Mouse (Mus musculus) lung, adult 18-20 months (tissue): ENCODE measurements at regions not wholly inside any gene's neighbourhood (a gene's known extent, or its start where the extent isn't known, plus 50 kb on each side); places are given as distances from the start of the nearest gene placed in this dataset.

Experiments used
- DNase-seq, 2 experiments: peaks; one replicate each; pipeline ENCODE4 v3.0.0; 2022; ENCODE audit warnings: mixed read lengths in 2 of 2

DNA sequence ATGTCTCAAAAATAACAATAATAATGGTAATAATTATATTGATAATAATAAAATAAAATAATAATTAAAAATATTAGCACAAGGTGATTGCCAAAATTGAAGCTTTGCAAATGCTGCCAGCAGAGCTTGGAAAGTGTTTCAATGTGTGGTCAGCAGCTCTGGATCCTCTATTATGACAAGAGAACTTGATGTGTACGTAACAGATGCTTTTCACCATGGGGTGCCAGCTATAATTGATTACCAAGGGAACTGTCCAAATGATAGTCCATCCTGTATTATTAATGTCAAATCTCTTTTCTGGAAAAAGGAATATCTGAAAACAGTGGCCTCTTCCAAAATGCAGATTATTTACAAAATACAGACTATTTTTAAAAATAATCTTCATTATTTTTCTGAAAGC is 419.2 kb downstream of the Plk2 start:
- no peak for DNase-seq

- no peak for DNase-seq
Observed at GRCm38 (mm10) chr13:110819301-110819862, 424.5 kb downstream of the Plk2 start.

DNA sequence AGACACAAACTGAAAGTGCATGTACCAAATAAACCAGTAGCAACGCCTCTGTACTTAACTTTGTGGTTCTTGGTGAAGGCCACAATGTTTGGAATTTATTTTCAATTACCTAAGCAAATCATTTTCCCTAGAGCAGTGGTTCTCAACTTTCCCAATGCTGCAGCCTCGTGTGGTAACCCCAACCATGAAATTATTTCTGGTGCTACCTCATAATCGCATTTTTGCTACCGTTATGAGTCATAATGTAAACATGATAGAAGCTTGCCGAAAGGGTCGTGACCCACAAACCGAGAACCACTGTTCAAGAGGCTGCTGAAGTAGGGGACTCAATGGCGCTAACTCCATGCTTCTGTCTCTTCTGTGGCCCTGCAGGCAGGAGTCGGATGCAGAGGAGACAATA is 429.9 kb upstream of the Actbl2 start:
- DNase-seq: peak in 1 of 2 experiments; percentile 7

DNA sequence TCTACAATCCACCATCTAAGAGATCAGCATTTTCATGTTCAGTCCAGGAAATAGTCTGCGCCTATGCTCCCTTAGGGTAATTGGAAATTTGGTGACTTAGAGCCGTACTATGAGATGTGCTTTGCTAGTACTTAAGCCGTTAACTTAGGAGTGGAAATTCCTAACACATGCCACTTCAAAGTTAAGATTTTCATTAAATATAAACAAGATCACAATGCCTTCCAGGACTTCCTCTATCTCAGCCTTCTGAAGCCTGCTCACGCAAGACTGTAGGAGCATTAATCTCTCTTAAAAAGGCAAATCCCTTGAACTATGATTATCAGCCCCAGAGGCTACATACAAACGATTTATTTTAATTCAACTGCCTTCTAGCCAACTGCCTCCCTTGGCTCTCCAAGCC is 422.4 kb upstream of the Actbl2 start:
- no peak for DNase-seq

DNA sequence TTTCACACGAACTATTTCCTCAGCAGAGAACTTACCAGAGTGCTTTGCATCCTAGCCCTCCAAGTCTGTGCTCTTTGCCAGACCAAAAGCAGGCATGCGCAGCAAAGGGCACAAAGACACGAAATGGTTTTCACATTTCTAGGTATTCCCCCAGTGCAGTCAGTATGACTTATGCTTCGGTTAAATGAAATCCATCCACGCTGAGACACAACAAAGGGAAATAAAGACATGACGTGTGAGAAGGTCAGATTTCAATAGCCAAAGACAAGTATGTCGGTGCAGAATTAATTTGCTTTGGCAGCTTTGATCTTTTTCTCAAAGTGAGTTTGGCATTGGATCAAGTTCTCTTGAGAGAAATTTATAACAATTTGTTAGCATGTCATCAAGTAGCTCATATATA is 417.9 kb upstream of the Actbl2 start:
- no peak for DNase-seq

DNA sequence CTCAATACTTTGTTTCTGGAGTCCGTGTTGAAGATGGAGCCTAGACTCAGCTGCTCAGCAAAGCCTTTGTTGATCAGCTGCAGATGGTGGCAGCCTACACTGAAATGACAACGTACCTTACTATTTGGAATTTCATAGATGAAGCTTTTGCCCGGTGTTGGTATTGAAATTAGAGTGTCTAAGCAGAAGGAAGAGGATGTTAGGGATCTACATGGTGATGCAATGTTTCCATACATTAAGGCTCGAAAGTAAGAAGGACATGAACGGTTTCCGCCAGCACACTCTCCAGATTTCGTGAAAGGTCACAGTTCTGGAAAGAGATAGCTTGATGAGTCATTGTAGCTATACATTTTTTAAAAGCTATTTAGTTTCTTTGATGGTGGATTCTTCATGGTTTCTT is 412.9 kb upstream of the Actbl2 start:
- DNase-seq: no peak

- peak; percentile 40 to 51 for DNase-seq
Observed at GRCm38 (mm10) chr13:110845695-110846094, 409.1 kb upstream of the Actbl2 start.

- no peak for DNase-seq
Observed at GRCm38 (mm10) chr13:110852996-110853727, 401.7 kb upstream of the Actbl2 start.

DNA sequence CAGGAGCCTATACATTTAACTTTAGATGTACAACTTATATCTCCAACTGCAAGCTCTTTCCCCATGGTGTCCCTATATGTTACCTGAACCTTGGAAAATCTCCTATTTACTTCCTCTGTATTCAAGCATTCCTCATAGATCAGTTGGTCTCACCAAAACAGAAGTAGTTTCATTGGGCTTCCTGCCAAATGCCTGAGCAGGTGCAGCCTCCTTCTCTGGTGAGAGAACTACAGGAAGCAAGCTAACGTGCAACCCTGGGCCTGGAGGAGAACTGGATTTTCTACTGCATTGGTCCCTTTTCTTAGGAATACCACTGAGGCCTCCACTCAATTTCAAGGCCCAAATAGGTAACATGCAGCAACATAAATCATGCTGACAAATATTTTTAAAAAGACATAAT is 400.6 kb upstream of the Actbl2 start:
- DNase-seq: peak in 1 of 2 experiments; percentile 30

DNA sequence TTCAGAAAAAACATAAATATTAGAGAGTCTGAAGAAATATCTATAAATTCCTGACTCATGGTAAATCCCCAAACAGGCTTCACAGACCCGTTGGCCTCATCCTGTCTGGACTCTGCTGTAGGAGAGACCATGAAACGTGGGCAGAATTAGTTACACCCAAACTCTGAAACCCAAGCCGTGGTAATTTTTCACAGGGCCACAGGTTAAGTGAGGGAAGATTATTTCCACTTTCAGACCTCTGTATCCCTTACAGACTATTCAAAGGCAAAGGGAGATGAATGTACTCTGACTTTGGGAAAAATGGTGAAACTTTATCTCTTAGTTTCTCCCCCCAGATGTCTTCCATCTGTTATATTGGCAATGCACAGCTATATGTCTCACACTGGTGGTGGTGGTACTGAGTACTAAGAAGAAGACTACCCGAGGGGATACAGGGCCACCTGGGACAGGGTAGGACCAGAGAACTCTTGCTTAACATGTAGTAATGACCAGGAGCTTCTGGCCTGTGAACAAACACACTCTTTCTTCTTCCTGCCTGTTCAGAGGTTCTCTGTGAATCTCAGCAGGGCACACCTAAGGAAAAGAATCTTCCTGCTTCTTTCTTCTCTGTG is 388.8 kb upstream of the Actbl2 start:
- DNase-seq: no peak

- peak in 1 of 2 experiments; percentile 9 for DNase-seq
Observed at GRCm38 (mm10) chr13:110866713-110867112, 388.1 kb upstream of the Actbl2 start.

- DNase-seq: no peak
Observed at GRCm38 (mm10) chr13:110871125-110871775, 383.6 kb upstream of the Actbl2 start.

GRCm38 (mm10) chr13:110871776-110872135 is 383.1 kb upstream of the Actbl2 start:
- DNase-seq: no peak

GRCm38 (mm10) chr13:110881573-110881972 is 373.2 kb upstream of the Actbl2 start:
- DNase-seq: no peak

DNA sequence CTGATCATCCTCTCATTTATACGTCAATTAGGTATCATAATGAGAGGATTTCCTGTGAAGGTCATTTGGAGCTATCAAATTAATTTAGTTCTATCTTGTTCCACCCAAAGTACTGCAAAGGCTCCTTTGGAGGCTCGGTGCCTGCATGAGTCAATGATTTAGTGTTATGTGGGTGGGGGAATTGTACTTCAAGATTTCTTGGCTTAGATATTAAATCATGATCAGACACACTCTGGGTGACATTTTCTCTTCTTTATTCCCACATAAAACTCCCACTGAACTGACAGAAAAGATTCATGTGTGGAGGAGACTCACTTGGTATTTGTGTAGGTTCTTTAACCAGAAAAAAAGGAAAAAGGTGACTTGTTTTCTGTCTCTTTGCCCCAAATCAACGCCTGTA is 372.6 kb upstream of the Actbl2 start:
- no peak for DNase-seq

GRCm38 (mm10) chr13:110882661-110883172 is 372.1 kb upstream of the Actbl2 start:
- peak; percentile 24 to 56 for DNase-seq

- no peak for DNase-seq
Observed at GRCm38 (mm10) chr13:110893909-110894308, 360.9 kb upstream of the Actbl2 start.

DNA sequence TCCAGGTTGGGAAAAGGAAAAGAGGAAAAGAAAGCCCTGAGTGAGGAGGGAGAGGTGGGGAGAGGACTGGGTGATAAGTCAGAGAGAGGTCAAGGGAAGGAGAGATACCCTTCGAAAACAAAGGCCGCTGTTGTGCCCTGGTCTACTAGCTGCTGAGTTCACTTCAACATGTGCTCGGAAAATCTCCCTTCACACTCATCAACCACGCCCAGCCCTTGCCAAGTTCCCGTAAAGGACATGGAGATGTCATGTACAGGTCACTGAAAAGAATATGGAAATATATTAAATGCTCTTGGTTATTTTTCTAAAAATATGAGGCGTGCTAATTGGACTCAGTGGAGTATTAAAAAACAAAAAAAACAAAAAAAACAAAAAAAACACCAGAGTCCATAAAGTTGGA is 359.5 kb upstream of the Actbl2 start:
- no peak for DNase-seq

GRCm38 (mm10) chr13:110895900-110896299 is 358.9 kb upstream of the Actbl2 start:
- no peak for DNase-seq

GRCm38 (mm10) chr13:110897621-110898020 is 357.2 kb upstream of the Actbl2 start:
- DNase-seq: no peak

GRCm38 (mm10) chr13:110902994-110903644 is 351.7 kb upstream of the Actbl2 start:
- DNase-seq: peak; percentile 88 to 89

- DNase-seq: peak; percentile 37 to 46
Observed at GRCm38 (mm10) chr13:110907319-110907955, 347.4 kb upstream of the Actbl2 start.

DNA sequence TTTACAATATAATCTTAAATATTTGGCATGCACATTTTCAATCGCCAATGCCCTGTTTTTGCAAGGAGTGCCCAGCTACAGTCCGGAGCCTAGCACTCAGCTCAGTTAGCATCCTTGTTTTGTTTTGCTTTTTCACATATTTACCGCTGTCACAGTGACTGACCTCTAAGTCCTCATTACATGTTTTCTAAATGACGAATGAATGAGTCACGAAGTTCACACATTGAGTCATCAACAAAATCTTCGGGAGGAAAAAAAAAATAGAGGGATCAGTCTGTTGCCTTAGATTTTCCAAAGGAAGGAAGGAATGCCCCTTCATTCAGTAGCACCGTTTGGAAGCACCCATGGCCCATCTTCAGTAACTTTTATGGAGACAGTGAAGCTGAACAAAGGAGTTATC is 342.9 kb upstream of the Actbl2 start:
- no peak for DNase-seq
